Mouse (Mus musculus): ENCODE results near the gene Coro2b.

GRCm38 (mm10) chr9:62469696-62470095 lies 67.1 kb downstream of the Coro2b start:
- TF ChIP-seq CTCF (IDR thresholded peaks at IDR 0.05; ENCODE audit: low read depth) (no peak), EP300 (IDR thresholded peaks at IDR 0.05; ENCODE audit: low read depth) (no peak)

Data from liver, embryonic 14.5 days (tissue).